ENCODE assay signal across 8 mouse cellular contexts in the genomic region with DNA sequence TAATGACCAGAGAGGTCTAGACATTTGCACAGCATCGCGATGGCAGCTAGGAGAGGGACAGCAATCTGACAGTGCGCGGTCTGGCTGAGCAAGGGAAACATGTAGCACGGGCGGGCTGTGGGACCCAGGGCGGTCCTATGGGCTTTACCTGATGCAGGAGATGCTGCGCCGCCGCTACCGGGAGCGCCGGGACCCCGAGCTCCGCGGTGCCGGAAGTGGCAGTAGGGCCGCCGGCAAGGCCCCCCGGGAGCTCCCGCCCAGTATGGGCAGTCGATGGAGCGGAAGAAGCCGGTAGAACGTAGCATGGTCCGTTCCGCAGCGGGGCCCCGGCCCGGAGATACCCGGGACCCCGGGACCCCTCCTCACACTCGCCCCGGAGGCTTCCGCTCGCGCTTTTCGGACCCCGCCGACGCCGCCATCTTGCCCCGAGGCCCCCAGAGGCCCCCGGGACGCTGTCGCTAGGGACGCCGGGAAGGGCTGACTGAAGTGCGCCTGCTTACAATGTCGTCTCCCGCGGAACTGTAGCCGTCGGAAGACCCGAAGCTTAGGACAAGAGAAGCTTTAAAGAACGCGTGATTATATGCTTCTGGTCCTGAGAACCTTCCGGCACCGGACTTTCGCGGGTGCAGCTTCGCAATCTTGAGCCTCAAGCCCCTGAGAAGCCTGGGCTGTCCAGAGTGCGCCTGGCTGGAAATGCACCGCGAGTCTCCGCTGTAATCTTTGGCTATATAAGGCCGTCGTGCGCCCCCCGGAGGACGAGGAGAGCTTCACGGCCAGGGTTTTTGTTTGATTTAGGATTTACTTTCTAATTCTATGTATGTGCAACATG. TPM values are rescaled to one million over a fixed set of nuclear protein-coding genes. Genes with fewer than 3 reads are reported as not detected.
DNase-seq lines count a peak whose midpoint lies in the region; ATAC-seq lines count a peak whose summit lies in the region.

Gene Rexo1 (minus strand): TSS at position 445 of the 829 bp plus-strand sequence.

- H3K27ac ChIP-seq in heart, embryonic 14.5 days (replicated peaks in 1 of 2; ENCODE audit: control insufficient read depth in 1 of 2, insufficient read depth in 1 of 2, low read depth in 2 of 2, low read length in 2 of 2) = peak within 1 kb of the TSS; percentile 86 to 98
- peak within 1 kb of the TSS; percentile 89 for H3K27ac ChIP-seq in liver, embryonic 13.5 days
- H3K27ac ChIP-seq in stomach, embryonic 16.5 days (ENCODE audit: low read length) = peak within 1 kb of the TSS; percentile 85

- peak; percentile 91 for DNase-seq in c-Kit-negative CD71-positive TER-119-positive erythroid progenitor cells, embryonic 14.5 days (ENCODE audit: low read depth, low spot score)
- peak; percentile 95 for DNase-seq in fibroblast of lung, adult 2 months (ENCODE audit: low read depth)
- peak; percentile 95 for DNase-seq in kidney, postnatal 14 days
- DNase-seq in liver, embryonic 13.5 days = peak; percentile 91
- peak; percentile 95 for DNase-seq in neural tube, embryonic 10.5 days (ENCODE audit: extremely low spot score, low spot score)

- under 1% methylated on average over 69 of the region's 72 CpGs for WGBS in heart, embryonic 14.5 days
- 1% methylated on average over 72 of the region's 72 CpGs for WGBS in liver, embryonic 13.5 days (ENCODE audit: insufficient replicate concordance)
- under 1% methylated on average over 72 of the region's 72 CpGs for WGBS in stomach, embryonic 16.5 days

- H3K4me1 ChIP-seq in heart, embryonic 14.5 days (ENCODE audit: control insufficient read depth in 2 of 2, insufficient read depth in 2 of 2, low read length in 2 of 2) = peaks cover 10 to 35% of the 10 kb centered on the region in 2 experiments
- peaks cover 65% of the 10 kb centered on the region for H3K4me1 ChIP-seq in liver, embryonic 13.5 days (replicated peaks)
- H3K4me1 ChIP-seq in stomach, embryonic 16.5 days (ENCODE audit: control insufficient read depth, insufficient read depth, low read length) = peaks cover 27% of the 10 kb centered on the region

- peak within 1 kb of the TSS; percentile 88 for H3K9ac ChIP-seq in heart, embryonic 14.5 days (ENCODE audit: low read length)
- peak within 1 kb of the TSS; percentile 97 for H3K9ac ChIP-seq in liver, embryonic 13.5 days
- H3K9ac ChIP-seq in stomach, embryonic 16.5 days (ENCODE audit: low read length) = peak within 1 kb of the TSS; percentile 93

- peak; percentile 92 for ATAC-seq in CD4-positive, CD25-positive, alpha-beta regulatory T cell, adult 4 months
- ATAC-seq in heart, embryonic 14.5 days (ENCODE audit: insufficient number of reproducible peaks, insufficient read depth, low FRiP score, low read depth) = peak; percentile 67
- ATAC-seq in liver, embryonic 13.5 days (ENCODE audit: low read depth) = peak; percentile 80
- peak; percentile 87 for ATAC-seq in stomach, embryonic 16.5 days (ENCODE audit: insufficient read depth, low FRiP score)

- H3K4me3 ChIP-seq in heart, embryonic 14.5 days (ENCODE audit: control insufficient read depth in 1 of 2, insufficient read depth in 1 of 2, low read depth in 1 of 2, low read length in 2 of 2) = peak within 1 kb of the TSS; percentile 71 to 98
- H3K4me3 ChIP-seq in liver, embryonic 13.5 days (replicated peaks) = peak within 1 kb of the TSS; percentile 90
- H3K4me3 ChIP-seq in stomach, embryonic 16.5 days (replicated peaks; ENCODE audit: low read length) = peak within 1 kb of the TSS; percentile 75

- H3K9me3 ChIP-seq in heart, embryonic 14.5 days (ENCODE audit: control insufficient read depth, low read length) = no peaks in the 10 kb centered on the region
- H3K9me3 ChIP-seq in liver, embryonic 13.5 days (replicated peaks) = no peaks in the 10 kb centered on the region
- no peaks in the 10 kb centered on the region for H3K9me3 ChIP-seq in stomach, embryonic 16.5 days (replicated peaks; ENCODE audit: control insufficient read depth, low read length)

- H3K4me2 ChIP-seq in heart, embryonic 14.5 days (ENCODE audit: low read length) = peak within 1 kb of the TSS; percentile 75
- H3K4me2 ChIP-seq in liver, embryonic 13.5 days = peak within 1 kb of the TSS; percentile 80
- H3K4me2 ChIP-seq in stomach, embryonic 16.5 days (ENCODE audit: low read depth, low read length) = peak within 1 kb of the TSS; percentile 85

- H3K36me3 ChIP-seq in heart, embryonic 14.5 days (ENCODE audit: control insufficient read depth, insufficient read depth, low read length) = 0 out of 2 replicates have a peak, but pooled peaks cover 4% of the 10 kb centered on the region
- H3K36me3 ChIP-seq in liver, embryonic 13.5 days = peaks cover 16% of the 10 kb centered on the region
- no peaks in the 10 kb centered on the region for H3K36me3 ChIP-seq in stomach, embryonic 16.5 days (ENCODE audit: control insufficient read depth, insufficient read depth, low read length)

- no peaks in the 10 kb centered on the region for H3K27me3 ChIP-seq in heart, embryonic 14.5 days (ENCODE audit: control insufficient read depth, insufficient read depth, low read length)
- H3K27me3 ChIP-seq in liver, embryonic 13.5 days = no peaks in the 10 kb centered on the region
- H3K27me3 ChIP-seq in stomach, embryonic 16.5 days (ENCODE audit: control insufficient read depth, insufficient read depth, low read length) = no peaks in the 10 kb centered on the region

RNA-seq across cellular contexts. Expression of gene Rexo1, which starts in this region (rescaled TPM):
- polyA plus RNA-seq in CD4-positive, CD25-positive, alpha-beta regulatory T cell, adult 4 months (2017; shearing (Covaris generic)) = 10 to 100 TPM; 13.6 to 16.4 TPM
- polyA plus RNA-seq in heart, embryonic 14.5 days (2014; fragmentation: Nextera tagmentation; extraction: Ambion mirVana) = 16.7 and 17.0 TPM in 2 replicates
- polyA plus RNA-seq in liver, embryonic 13.5 days (2015; fragmentation: Nextera tagmentation; extraction: Ambion mirVana) = 13.4 and 13.8 TPM in 2 replicates
- polyA plus RNA-seq in stomach, embryonic 16.5 days (2015; fragmentation: Nextera tagmentation; extraction: Ambion mirVana) = 16.7 TPM in 2 replicates

Comparison
In these comparisons a context has a peak if more than half of its experiments do, and no peak if none do; other contexts are left out.
1. Peak in every context shown above with its lines: DNase-seq, ATAC-seq, H3K4me3 ChIP-seq and H3K27ac ChIP-seq.